ENCODE assay signal across 18 mouse cellular contexts in the genomic region with DNA sequence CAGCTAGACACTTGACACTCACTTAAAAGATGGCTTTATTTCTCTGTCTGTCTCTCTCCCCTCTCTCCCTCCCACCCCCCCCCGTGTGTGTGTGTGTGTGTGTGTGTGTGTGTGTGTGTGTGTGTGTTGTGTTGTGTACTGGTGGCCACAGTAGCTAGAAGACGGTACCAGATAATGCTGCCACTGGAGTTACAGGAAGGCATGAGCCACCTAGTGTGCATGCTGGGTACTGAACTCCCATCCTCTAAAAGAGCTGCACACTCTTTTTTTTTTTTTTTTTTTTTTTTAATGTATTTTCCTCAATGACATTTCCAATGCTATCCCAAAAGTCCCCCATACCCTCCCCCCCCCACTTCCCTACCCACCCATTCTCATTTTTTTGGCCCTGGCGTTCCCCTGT. TPM values are rescaled to one million over a fixed set of nuclear protein-coding genes. Genes with fewer than 3 reads are reported as not detected.
A peak's percentile ranks its signal among the peaks of the same experiment; 100 is the strongest.
DNase-seq lines count a peak whose midpoint lies in the region; ATAC-seq and TF ChIP-seq lines count a peak whose summit lies in the region.
"Not testable (repeated sequence)": the region's sequence is repeated elsewhere in the genome, so short reads cannot be mapped to it uniquely, and the experiment has no call there.
"Had no signal": no experiment of that assay in that cellular context is flagged by ENCODE, and none has a peak within 500 bp of the region (broad histone marks: within the 10 kb centered on the region; RNA-seq: fewer than 3 reads in every experiment).

No protein-coding gene starts in this region.

- not testable (repeated sequence) for H3K27ac ChIP-seq in bone marrow, adult 2 months (ENCODE audit: control insufficient read depth, insufficient read depth, low read depth, low read length, poor library complexity); heart, postnatal 0 days (ENCODE audit: low read depth); stomach, postnatal 0 days (replicated peaks)

- ATAC-seq in heart, postnatal 0 days (ENCODE audit: insufficient read depth, low read depth); stomach, postnatal 0 days (ENCODE audit: low FRiP score, low TSS enrichment): not testable (repeated sequence)

- 28% methylated on average over 3 of the region's 3 CpGs for WGBS in bone marrow, adult 2 months
- WGBS in heart, postnatal 0 days: 0% methylated on average over 1 of the region's 3 CpGs
- WGBS in stomach, postnatal 0 days: 38% methylated on average over 1 of the region's 3 CpGs

- not testable (repeated sequence) for H3K4me1 ChIP-seq in bone marrow, adult 2 months (ENCODE audit: control insufficient read depth, insufficient read depth, low read length); heart, postnatal 0 days (ENCODE audit: control insufficient read depth, insufficient read depth); stomach, postnatal 0 days (replicated peaks; ENCODE audit: control insufficient read depth, insufficient read depth)

- not testable (repeated sequence) for H3K27me3 ChIP-seq in heart, postnatal 0 days (ENCODE audit: control insufficient read depth, insufficient read depth, low read length); stomach, postnatal 0 days (ENCODE audit: control insufficient read depth, insufficient read depth, low read length)

- H3K9ac ChIP-seq in heart, postnatal 0 days (replicated peaks; ENCODE audit: low read depth, low read length); stomach, postnatal 0 days (ENCODE audit: low read length): not testable (repeated sequence)

- not testable (repeated sequence) for TF ChIP-seq EP300 in heart, postnatal 0 days (IDR thresholded peaks at IDR 0.05; ENCODE audit: low read depth); stomach, postnatal 0 days (optimal IDR thresholded peaks at IDR 0.05)

- peak; percentile 14; the same call in 1 of the 2 replicates for TF ChIP-seq CTCF in bone marrow, adult 2 months (IDR thresholded peaks at IDR 0.05; ENCODE audit: control insufficient read depth, insufficient read depth, low read length)
- TF ChIP-seq CTCF in heart, postnatal 0 days (IDR thresholded peaks at IDR 0.05; ENCODE audit: low read depth): peak; percentile 21
- TF ChIP-seq CTCF in stomach, postnatal 0 days (IDR thresholded peaks at IDR 0.05; ENCODE audit: low read depth): peak; percentile 56

- peak; percentile 43 for DNase-seq in ES-CJ7 (ENCODE audit: low read depth, low spot score)
- peak; percentile 34 for DNase-seq in embryo, embryonic 10.5 days (ENCODE audit: low spot score)
- DNase-seq in heart, postnatal 0 days (ENCODE audit: low spot score): not testable (repeated sequence)
- DNase-seq in kidney, postnatal 4 days: peak; percentile 33 to 48
- DNase-seq in lung, postnatal 36 days: peak; percentile 11
- DNase-seq in stomach, postnatal 0 days (ENCODE audit: low spot score): peak; percentile 20

- TF ChIP-seq POLR2A in bone marrow, adult 2 months (IDR thresholded peaks at IDR 0.05; ENCODE audit: borderline replicate concordance, control insufficient read depth, low read depth, low read length): not testable (repeated sequence)

- H3K4me2 ChIP-seq in heart, postnatal 0 days (ENCODE audit: low read depth, low read length); stomach, postnatal 0 days (replicated peaks; ENCODE audit: low read depth): not testable (repeated sequence)

- H3K9me3 ChIP-seq in heart, postnatal 0 days (replicated peaks; ENCODE audit: control insufficient read depth, low read length); stomach, postnatal 0 days (ENCODE audit: control insufficient read depth, low read length): not testable (repeated sequence)

- H3K36me3 ChIP-seq in heart, postnatal 0 days (replicated peaks; ENCODE audit: control insufficient read depth, insufficient read depth, low read length); stomach, postnatal 0 days (ENCODE audit: control insufficient read depth, insufficient read depth, low read length): not testable (repeated sequence)

- H3K4me3 ChIP-seq in bone marrow, adult 2 months (replicated peaks; ENCODE audit: control insufficient read depth, low read depth, low read length); heart, postnatal 0 days (ENCODE audit: low read depth, low read length); stomach, postnatal 0 days (ENCODE audit: low read depth, low read length): not testable (repeated sequence)

RNA-seq across cellular contexts. Expression of gene Olfr282, which starts 13.7 kb away (rescaled TPM):
- polyA plus RNA-seq in bone marrow, adult 2 months (2011; ENCODE audit: insufficient read depth, insufficient read length, low replicate concordance, missing spikeins): not detected in 2 replicates
- total RNA-seq in heart, postnatal 0 days (2014; rRNA removed; ENCODE audit: low replicate concordance): not detected in 2 replicates
- not detected in 2 replicates for polyA plus RNA-seq in heart, postnatal 0 days (2015; fragmentation: Nextera tagmentation; extraction: Ambion mirVana)
- not detected in 2 replicates for polyA plus RNA-seq in stomach, postnatal 0 days (2015; fragmentation: Nextera tagmentation; extraction: Ambion mirVana)
- total RNA-seq: G1E; gastrocnemius, postnatal 10 days; heart, postnatal 25 days; layer of hippocampus, postnatal 14 days; left cerebral cortex, postnatal 25 days had no signal
- polyA plus RNA-seq: forebrain, embryonic 16.5 days; G1E; inflammation-experienced regulatory T-cells, adult 6 months; liver, embryonic 13.5 days; macrophage; neural tube, embryonic 14.5 days; stomach, embryonic 16.5 days had no signal

RNA-seq across cellular contexts. Expression of gene Olfr281, which starts 35.1 kb away (rescaled TPM):
- polyA plus RNA-seq in bone marrow, adult 2 months (2011; ENCODE audit: insufficient read depth, insufficient read length, low replicate concordance, missing spikeins): 0.22 TPM in 1 of 2 replicates, not detected in the other
- total RNA-seq in heart, postnatal 0 days (2014; rRNA removed; ENCODE audit: low replicate concordance): not detected in 2 replicates
- not detected in 2 replicates for polyA plus RNA-seq in heart, postnatal 0 days (2015; fragmentation: Nextera tagmentation; extraction: Ambion mirVana)
- polyA plus RNA-seq in stomach, postnatal 0 days (2015; fragmentation: Nextera tagmentation; extraction: Ambion mirVana): not detected in 2 replicates
- total RNA-seq: gastrocnemius, postnatal 10 days; heart, postnatal 25 days; layer of hippocampus, postnatal 14 days; left cerebral cortex, postnatal 25 days had no signal
- polyA plus RNA-seq: forebrain, embryonic 16.5 days; G1E; inflammation-experienced regulatory T-cells, adult 6 months; liver, embryonic 13.5 days; macrophage; neural tube, embryonic 14.5 days; stomach, embryonic 16.5 days had no signal

RNA-seq across cellular contexts. Expression of gene Olfr283, which starts 36.5 kb away (rescaled TPM):
- not detected in 2 replicates for polyA plus RNA-seq in bone marrow, adult 2 months (2011; ENCODE audit: insufficient read depth, insufficient read length, low replicate concordance, missing spikeins)
- total RNA-seq in heart, postnatal 0 days (2014; rRNA removed; ENCODE audit: low replicate concordance): not detected in 2 replicates
- polyA plus RNA-seq in heart, postnatal 0 days (2015; fragmentation: Nextera tagmentation; extraction: Ambion mirVana): not detected in 2 replicates
- not detected in 2 replicates for polyA plus RNA-seq in stomach, postnatal 0 days (2015; fragmentation: Nextera tagmentation; extraction: Ambion mirVana)
- total RNA-seq: G1E; gastrocnemius, postnatal 10 days; heart, postnatal 25 days; layer of hippocampus, postnatal 14 days; left cerebral cortex, postnatal 25 days had no signal
- polyA plus RNA-seq: forebrain, embryonic 16.5 days; G1E; inflammation-experienced regulatory T-cells, adult 6 months; liver, embryonic 13.5 days; macrophage; neural tube, embryonic 14.5 days; stomach, embryonic 16.5 days had no signal

RNA-seq across cellular contexts. Expression of gene OR5BS1P, which starts 52.4 kb away (rescaled TPM):
- polyA plus RNA-seq in bone marrow, adult 2 months (2011; ENCODE audit: insufficient read depth, insufficient read length, low replicate concordance, missing spikeins): not detected in 2 replicates
- not detected in 2 replicates for total RNA-seq in heart, postnatal 0 days (2014; rRNA removed; ENCODE audit: low replicate concordance)
- polyA plus RNA-seq in heart, postnatal 0 days (2015; fragmentation: Nextera tagmentation; extraction: Ambion mirVana): not detected in 2 replicates
- polyA plus RNA-seq in stomach, postnatal 0 days (2015; fragmentation: Nextera tagmentation; extraction: Ambion mirVana): not detected in 2 replicates
- total RNA-seq: gastrocnemius, postnatal 10 days; heart, postnatal 25 days; layer of hippocampus, postnatal 14 days; left cerebral cortex, postnatal 25 days had no signal
- polyA plus RNA-seq: forebrain, embryonic 16.5 days; G1E; inflammation-experienced regulatory T-cells, adult 6 months; liver, embryonic 13.5 days; macrophage; neural tube, embryonic 14.5 days; stomach, embryonic 16.5 days had no signal
